ENCODE assay signal across 9 mouse cellular contexts in genomic region chr19:45300691-45301431, GRCm38 (mm10).
DNase-seq lines count a peak whose midpoint lies in the region; ATAC-seq and TF ChIP-seq lines count a peak whose summit lies in the region.
"Had no signal": no experiment of that assay in that cellular context is flagged by ENCODE, and none has a peak within 500 bp of the region (broad histone marks: within the 10 kb centered on the region; RNA-seq: fewer than 3 reads in every experiment).

No protein-coding gene starts in this region.

- WGBS in heart, adult 2 months, result 8% methylated on average over 22 of the region's 22 CpGs
- 5% methylated on average over 18 of the region's 22 CpGs for WGBS in embryonic facial prominence, embryonic 14.5 days
- WGBS in liver, embryonic 11.5 days, result 7% methylated on average over 22 of the region's 22 CpGs
- 9% methylated on average over 22 of the region's 22 CpGs for WGBS in neural tube, embryonic 11.5 days

- DNase-seq in heart, adult 2 months, result peak; percentile 37 to 64
- DNase-seq in heart, adult 8-10 months (ENCODE audit: low spot score), result no peak
- DNase-seq in ZHBTc4 (ENCODE audit: low read depth, low spot score), result peak; percentile 72
- DNase-seq in embryonic facial prominence, embryonic 14.5 days (ENCODE audit: low spot score), result peak; percentile 67
- DNase-seq in heart, postnatal 14 days, result peak; percentile 50 to 67
- DNase-seq in liver, embryonic 11.5 days (ENCODE audit: low spot score), result peak; percentile 61
- DNase-seq in neural tube, embryonic 11.5 days (ENCODE audit: low spot score), result peak; percentile 79
- no peak for DNase-seq in urinary bladder, postnatal 4 days (ENCODE audit: low spot score in 2 of 2)

- H3K27me3 ChIP-seq in heart, adult 2 months (ENCODE audit: control insufficient read depth, insufficient read depth, low read length), result no peaks in the 10 kb centered on the region; the same call in 1 of the 2 replicates
- peaks cover 58% of the 10 kb centered on the region for H3K27me3 ChIP-seq in embryonic facial prominence, embryonic 14.5 days (replicated peaks; ENCODE audit: control insufficient read depth, insufficient read depth, low read length)
- peaks cover 97% of the 10 kb centered on the region for H3K27me3 ChIP-seq in liver, embryonic 11.5 days (replicated peaks; ENCODE audit: control insufficient read depth, insufficient read depth, low read length)
- peaks cover 46% of the 10 kb centered on the region for H3K27me3 ChIP-seq in neural tube, embryonic 11.5 days (ENCODE audit: control insufficient read depth, insufficient read depth, low read length)

- peak; percentile 41; the same call in 1 of the 2 replicates for ATAC-seq in embryonic facial prominence, embryonic 14.5 days (ENCODE audit: low read depth)
- ATAC-seq in liver, embryonic 11.5 days (replicated peaks; ENCODE audit: low FRiP score), result no peak
- ATAC-seq in neural tube, embryonic 11.5 days (ENCODE audit: insufficient read depth, low FRiP score, low TSS enrichment), result peak; percentile 28

- no peaks in the 10 kb centered on the region for H3K36me3 ChIP-seq in heart, adult 2 months (ENCODE audit: control insufficient read depth, insufficient read depth, low read length)
- no peaks in the 10 kb centered on the region for H3K36me3 ChIP-seq in embryonic facial prominence, embryonic 14.5 days (ENCODE audit: control insufficient read depth, insufficient read depth, low read length)
- H3K36me3 ChIP-seq in liver, embryonic 11.5 days (ENCODE audit: control insufficient read depth, insufficient read depth, low read length), result no peaks in the 10 kb centered on the region
- no peaks in the 10 kb centered on the region for H3K36me3 ChIP-seq in neural tube, embryonic 11.5 days (ENCODE audit: control insufficient read depth, insufficient read depth, low read length)
- H3K36me3 ChIP-seq: G1E had no signal

- no peak for TF ChIP-seq EP300 in heart, adult 2 months (IDR thresholded peaks at IDR 0.05; ENCODE audit: insufficient read depth, low read depth, low read length)

- peaks cover 5% of the 10 kb centered on the region for H3K4me1 ChIP-seq in heart, adult 2 months (ENCODE audit: control insufficient read depth, insufficient read depth, low read length)
- peaks cover 4% of the 10 kb centered on the region; the same call in 1 of the 2 replicates for H3K4me1 ChIP-seq in embryonic facial prominence, embryonic 14.5 days (ENCODE audit: control insufficient read depth, insufficient read depth, low read length)
- H3K4me1 ChIP-seq in liver, embryonic 11.5 days (replicated peaks; ENCODE audit: control insufficient read depth, insufficient read depth, low read length), result peaks cover 3% of the 10 kb centered on the region; the same call in 1 of the 2 replicates
- H3K4me1 ChIP-seq in neural tube, embryonic 11.5 days (ENCODE audit: control insufficient read depth, insufficient read depth, low read length), result peaks cover 7% of the 10 kb centered on the region

- intact Hi-C loops in heart, adult 2 months (cut with DNase I), result loop anchor here (2.0 to 5.0 kb wide), 3 partner anchors 80 to 246 kb away; no protein-coding TSS in a partner anchor
- intact Hi-C loops in heart, postnatal 14 days (cut with DNase I), result loop anchor here (5.0 kb wide), 2 partner anchors 66 to 79 kb away; no protein-coding TSS in a partner anchor

- H3K4me2 ChIP-seq in embryonic facial prominence, embryonic 14.5 days (ENCODE audit: low read depth, low read length), result peak overlapping the region; percentile 93
- H3K4me2 ChIP-seq in liver, embryonic 11.5 days, result peak overlapping the region; percentile 93
- peak overlapping the region; percentile 97 for H3K4me2 ChIP-seq in neural tube, embryonic 11.5 days (ENCODE audit: low read depth)

- peak overlapping the region; percentile 39 for H3K9ac ChIP-seq in heart, adult 2 months (ENCODE audit: low read depth, low read length)
- H3K9ac ChIP-seq in embryonic facial prominence, embryonic 14.5 days (ENCODE audit: low read depth, low read length), result peak overlapping the region; percentile 64
- no peak overlapping the region for H3K9ac ChIP-seq in liver, embryonic 11.5 days (ENCODE audit: low read depth, low read length)
- peak overlapping the region; percentile 37; the same call in 1 of the 2 replicates for H3K9ac ChIP-seq in neural tube, embryonic 11.5 days (ENCODE audit: low read length)

- no peaks in the 10 kb centered on the region for H3K9me3 ChIP-seq in embryonic facial prominence, embryonic 14.5 days (ENCODE audit: control insufficient read depth, low read length)
- H3K9me3 ChIP-seq in liver, embryonic 11.5 days (ENCODE audit: control insufficient read depth, low read length), result no peaks in the 10 kb centered on the region
- no peaks in the 10 kb centered on the region for H3K9me3 ChIP-seq in neural tube, embryonic 11.5 days (ENCODE audit: control insufficient read depth, low read length)
- H3K9me3 ChIP-seq: G1E had no signal

- H3K27ac ChIP-seq in heart, adult 2 months, result no peak overlapping the region
- H3K27ac ChIP-seq in embryonic facial prominence, embryonic 14.5 days (replicated peaks; ENCODE audit: low read depth, low read length), result peak overlapping the region; percentile 85; the same call in 1 of the 2 replicates
- no peak overlapping the region for H3K27ac ChIP-seq in liver, embryonic 11.5 days (ENCODE audit: low read depth, low read length)
- H3K27ac ChIP-seq in neural tube, embryonic 11.5 days (ENCODE audit: low read depth, low read length), result peak overlapping the region; percentile 91

- peak; percentile 80 for TF ChIP-seq CTCF in heart, adult 2 months (IDR thresholded peaks at IDR 0.05)

- H3K4me3 ChIP-seq in heart, adult 2 months, result peak overlapping the region; percentile 66
- peak overlapping the region; percentile 53 for H3K4me3 ChIP-seq in embryonic facial prominence, embryonic 14.5 days (ENCODE audit: low read depth, low read length)
- H3K4me3 ChIP-seq in liver, embryonic 11.5 days (ENCODE audit: low read depth, low read length), result peak overlapping the region; percentile 55
- H3K4me3 ChIP-seq in neural tube, embryonic 11.5 days (ENCODE audit: low read depth, low read length), result peak overlapping the region; percentile 49

- TF ChIP-seq POLR2A in heart, adult 2 months (IDR thresholded peaks at IDR 0.05; ENCODE audit: insufficient read depth, low read depth, low read length), result no peak

- no peaks in the 10 kb centered on the region for H3K79me2 ChIP-seq in heart, adult 2 months (replicated peaks; ENCODE audit: control insufficient read depth, insufficient read depth, low read length)

Comparison
In these comparisons a context has a peak if more than half of its experiments do, and no peak if none do; other contexts are left out.
1. DNase-seq: peak in heart, adult 2 months (2 of 2), ZHBTc4 (single experiment), embryonic facial prominence, embryonic 14.5 days (single experiment), heart, postnatal 14 days (2 of 2), liver, embryonic 11.5 days (single experiment) and neural tube, embryonic 11.5 days (single experiment); none in heart, adult 8-10 months (single experiment) and urinary bladder, postnatal 4 days (0 of 2).
2. H3K27ac ChIP-seq: peak in embryonic facial prominence, embryonic 14.5 days (single experiment) and neural tube, embryonic 11.5 days (single experiment); none in heart, adult 2 months (single experiment) and liver, embryonic 11.5 days (single experiment).
3. Peak in every context shown above with its lines, with median percentiles within 50 percentile points of each other: H3K4me3 ChIP-seq and H3K4me2 ChIP-seq.